Mouse (Mus musculus): Measurements from ENCODE around the gene Gpkow. TPM values are rescaled to one million over a fixed set of nuclear protein-coding genes. Genes with fewer than 3 reads are reported as not detected.
A peak's percentile ranks its signal among the peaks of the same experiment; 100 is the strongest.

Gpkow gene
- 33.2 and 33.5 TPM in 2 replicates for polyA plus RNA-seq (2015; fragmentation: Nextera tagmentation; extraction: Ambion mirVana)

DNA sequence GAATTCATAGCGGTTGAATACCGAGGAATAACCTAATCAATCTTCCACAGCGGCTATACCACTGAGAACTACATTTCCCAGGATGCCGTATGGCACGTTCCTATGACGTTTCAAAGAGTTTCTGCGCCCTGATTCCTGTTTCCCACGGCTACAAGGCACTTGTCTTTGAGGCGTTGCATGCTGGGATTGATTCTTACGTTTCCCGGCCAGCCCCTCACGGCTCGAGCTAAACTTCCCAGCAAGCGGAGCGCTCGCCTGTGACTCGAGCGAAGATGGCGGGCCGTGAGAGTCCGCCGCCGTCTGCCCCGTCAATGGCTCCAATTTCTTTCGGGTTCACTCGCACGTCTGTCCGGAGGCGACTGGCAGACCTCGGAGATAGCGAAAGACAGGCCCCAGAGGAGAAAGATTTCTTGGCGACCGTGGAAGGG lies at the start of gene Gpkow:
TSS of gene Gpkow (plus strand) at position 178 of the 428 bp plus-strand sequence.
- no peaks in the 10 kb centered on the region for H3K9me3 ChIP-seq (replicated peaks; ENCODE audit: control insufficient read depth, low read length)
- peak within 1 kb of the TSS; percentile 39 for H3K27ac ChIP-seq (ENCODE audit: low read length)
- H3K9ac ChIP-seq (ENCODE audit: low read length), result peak within 1 kb of the TSS; percentile 71
- peak within 1 kb of the TSS; percentile 68 for H3K4me3 ChIP-seq (ENCODE audit: low read length)
- H3K4me2 ChIP-seq (ENCODE audit: low read depth, low read length), result peak within 1 kb of the TSS; percentile 68
- 10% methylated on average over 33 of the region's 33 CpGs for WGBS
- peaks cover 3% of the 10 kb centered on the region; the same call in 1 of the 2 replicates for H3K36me3 ChIP-seq (ENCODE audit: control insufficient read depth, insufficient read depth)
- H3K27me3 ChIP-seq (ENCODE audit: control insufficient read depth, insufficient read depth, low read length), result no peaks in the 10 kb centered on the region
- H3K4me1 ChIP-seq (ENCODE audit: control insufficient read depth, insufficient read depth, low read length), result no peaks in the 10 kb centered on the region
- peak; percentile 93 for ATAC-seq (replicated peaks; ENCODE audit: extremely low read depth, insufficient read depth, low FRiP score)

DNA sequence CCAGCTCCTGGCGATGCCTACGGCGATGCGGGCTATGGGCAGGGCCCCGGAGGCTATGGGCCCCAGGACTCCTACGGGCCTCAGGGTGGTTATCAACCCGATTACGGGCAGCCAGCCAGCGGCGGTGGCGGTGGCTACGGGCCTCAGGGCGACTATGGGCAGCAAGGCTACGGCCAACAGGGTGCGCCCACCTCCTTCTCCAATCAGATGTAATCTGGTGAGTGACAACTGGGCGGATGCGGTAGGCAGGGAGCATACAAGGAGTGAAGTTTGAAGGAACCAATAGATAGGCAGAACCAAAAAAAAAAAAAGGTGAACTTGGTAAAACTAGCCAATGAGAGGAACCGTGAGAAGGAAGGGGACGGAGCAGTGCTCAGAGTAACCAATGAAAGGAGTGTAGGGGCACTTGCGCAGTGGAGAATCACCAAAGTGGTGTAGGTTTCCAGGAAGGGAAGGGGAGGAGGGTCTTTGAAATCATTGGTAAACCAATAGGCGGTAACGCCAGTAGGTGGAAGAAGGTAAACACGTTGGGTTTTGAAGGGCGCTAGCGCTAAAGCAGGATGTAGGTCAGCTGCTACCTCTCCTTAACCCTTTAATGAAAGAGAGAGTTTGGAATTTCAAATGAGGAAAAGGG lies 48.1 kb upstream of the Gpkow start:
- peak overlapping the region; percentile 85 for H3K27ac ChIP-seq (ENCODE audit: low read length)
- peak overlapping the region; percentile 61 for H3K4me3 ChIP-seq (ENCODE audit: low read length)
- peak overlapping the region; percentile 82 for H3K9ac ChIP-seq (ENCODE audit: low read length)
- no peaks in the 10 kb centered on the region for H3K36me3 ChIP-seq (ENCODE audit: control insufficient read depth, insufficient read depth)
- 12% methylated on average over 25 of the region's 25 CpGs for WGBS
- ATAC-seq (replicated peaks; ENCODE audit: extremely low read depth, insufficient read depth, low FRiP score), result peak; percentile 94
- no peaks in the 10 kb centered on the region for H3K9me3 ChIP-seq (replicated peaks; ENCODE audit: control insufficient read depth, low read length)
- no peaks in the 10 kb centered on the region for H3K27me3 ChIP-seq (ENCODE audit: control insufficient read depth, insufficient read depth, low read length)
- H3K4me1 ChIP-seq (ENCODE audit: control insufficient read depth, insufficient read depth, low read length), result no peaks in the 10 kb centered on the region
- peak overlapping the region; percentile 71 for H3K4me2 ChIP-seq (ENCODE audit: low read depth, low read length)

DNA sequence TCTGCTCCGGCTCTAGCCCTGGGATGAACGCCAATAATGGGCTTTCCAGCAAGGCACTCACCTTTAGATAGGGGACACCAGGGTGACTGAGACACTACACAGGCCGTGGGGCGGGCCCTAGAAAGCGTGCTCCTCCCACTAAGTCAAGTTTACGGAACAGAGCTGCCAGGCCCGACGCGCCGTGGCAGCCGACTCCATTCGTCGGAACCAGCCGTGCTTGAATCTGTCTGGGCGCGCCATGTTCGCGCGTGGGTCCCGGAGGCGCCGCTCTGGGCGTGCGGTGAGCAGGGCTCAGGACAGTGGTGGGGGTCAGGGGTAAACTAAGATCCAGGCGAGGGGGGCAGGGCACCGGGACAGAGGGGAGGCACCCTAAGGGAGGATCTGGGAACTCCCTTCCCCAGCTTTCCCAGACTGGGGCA lies 39.7 kb upstream of the Gpkow start, which contains the start of gene Prickle3:
TSS of gene Prickle3 (plus strand) at position 40 of the 419 bp plus-strand sequence.
- Histone ChIP-seq H3K36me3 (ENCODE audit: control insufficient read depth, insufficient read depth) (peaks cover 2% of the 10 kb centered on the region; the same call in 1 of the 2 replicates), H3K9me3 (replicated peaks; ENCODE audit: control insufficient read depth, low read length) (no peaks in the 10 kb centered on the region), H3K27ac (ENCODE audit: low read length) (peak within 1 kb of the TSS; percentile 87), H3K4me1 (ENCODE audit: control insufficient read depth, insufficient read depth, low read length) (peaks cover 14% of the 10 kb centered on the region), H3K27me3 (ENCODE audit: control insufficient read depth, insufficient read depth, low read length) (no peaks in the 10 kb centered on the region), H3K4me2 (ENCODE audit: low read depth, low read length) (peak within 1 kb of the TSS; percentile 69), H3K9ac (ENCODE audit: low read length) (peak within 1 kb of the TSS; percentile 78), H3K4me3 (ENCODE audit: low read length) (peak within 1 kb of the TSS; percentile 69)
- WGBS, result 10% methylated on average over 21 of the region's 26 CpGs
- ATAC-seq (replicated peaks; ENCODE audit: extremely low read depth, insufficient read depth, low FRiP score), result peak; percentile 79

DNA sequence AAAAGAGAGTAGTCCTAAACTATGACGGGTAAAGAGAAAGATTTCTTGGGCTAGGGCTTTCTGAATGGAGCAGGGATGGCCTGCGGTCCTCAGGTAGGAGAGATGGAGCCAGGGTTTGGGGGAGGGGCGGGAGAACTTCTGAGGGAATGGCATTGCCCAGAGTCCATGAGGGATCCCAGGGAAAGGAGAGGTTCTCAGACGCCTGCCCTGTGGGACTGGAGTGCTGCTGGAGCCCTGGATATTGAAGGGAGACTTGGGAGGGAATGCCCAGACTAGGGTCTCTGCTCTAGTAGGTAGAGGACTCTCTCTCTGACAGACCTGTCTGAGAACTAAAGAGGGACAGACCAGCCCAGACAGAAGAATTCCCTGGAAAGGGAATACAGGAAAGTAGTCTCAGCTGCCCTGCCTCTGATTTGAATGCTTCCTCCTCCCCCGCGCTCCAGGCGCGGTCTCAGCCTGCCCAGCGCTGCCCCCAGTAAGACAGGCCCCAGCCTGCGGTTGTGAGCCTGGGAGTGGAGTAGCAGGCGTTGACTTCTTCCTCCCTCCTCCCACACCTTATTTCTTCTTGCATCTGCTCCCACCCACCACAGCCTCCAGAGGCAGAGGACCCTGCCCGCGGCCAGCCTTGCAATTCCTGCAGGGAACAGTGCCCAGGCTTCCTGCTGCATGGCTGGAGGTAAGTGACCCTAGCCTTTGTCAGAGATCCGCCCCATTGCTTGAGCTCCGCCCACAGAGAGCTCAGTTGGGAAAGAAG lies 38.7 kb upstream of the Gpkow start:
- peak overlapping the region; percentile 87 for H3K27ac ChIP-seq (ENCODE audit: low read length)
- peaks cover 14% of the 10 kb centered on the region for H3K4me1 ChIP-seq (ENCODE audit: control insufficient read depth, insufficient read depth, low read length)
- peak; percentile 33 for ATAC-seq (replicated peaks; ENCODE audit: extremely low read depth, insufficient read depth, low FRiP score)
- H3K27me3 ChIP-seq (ENCODE audit: control insufficient read depth, insufficient read depth, low read length), result no peaks in the 10 kb centered on the region
- H3K4me2 ChIP-seq (ENCODE audit: low read depth, low read length), result peak overlapping the region; percentile 69
- 20% methylated on average over 15 of the region's 15 CpGs for WGBS
- peak overlapping the region; percentile 78 for H3K9ac ChIP-seq (ENCODE audit: low read length)
- H3K4me3 ChIP-seq (ENCODE audit: low read length), result peak overlapping the region; percentile 69
- no peaks in the 10 kb centered on the region for H3K9me3 ChIP-seq (replicated peaks; ENCODE audit: control insufficient read depth, low read length)
- peaks cover 2% of the 10 kb centered on the region; the same call in 1 of the 2 replicates for H3K36me3 ChIP-seq (ENCODE audit: control insufficient read depth, insufficient read depth)

DNA sequence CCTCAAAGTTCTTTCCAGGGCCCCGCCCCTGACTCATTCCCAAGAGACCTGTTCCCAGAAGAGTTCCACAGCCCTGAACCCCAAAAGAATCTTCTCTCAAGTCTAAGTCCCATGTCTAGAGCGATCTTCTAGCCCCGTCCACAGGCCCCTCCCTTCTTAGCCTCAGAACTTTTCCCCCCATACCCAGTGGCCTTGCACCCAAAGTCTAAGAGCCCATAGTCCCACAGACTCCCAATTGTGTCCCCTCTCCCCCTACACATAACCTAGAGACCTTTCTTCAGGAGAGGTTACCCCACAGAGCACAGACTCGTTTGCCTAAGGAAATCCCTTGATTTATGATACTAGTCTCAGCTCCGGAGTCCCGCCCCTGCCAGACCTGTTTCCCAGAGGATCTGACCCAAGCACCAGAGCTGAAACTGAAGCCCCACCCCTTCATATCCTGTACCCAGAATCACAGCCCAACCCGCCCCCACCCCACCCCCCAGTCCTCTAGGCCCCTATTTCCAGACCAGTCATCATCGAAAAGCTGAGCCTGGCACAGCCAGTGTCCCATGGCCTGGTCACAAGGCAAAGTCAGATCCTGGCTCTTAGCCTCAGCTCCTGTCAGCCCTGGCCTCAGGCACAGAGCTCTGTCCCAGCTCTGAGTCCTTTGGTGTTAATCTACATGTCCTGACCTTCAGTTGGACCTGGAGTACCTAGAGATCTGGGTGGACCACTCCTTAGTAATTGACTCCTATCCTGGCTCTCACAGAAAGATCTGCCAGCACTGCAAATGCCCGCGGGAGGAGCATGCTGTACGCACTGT lies 37.9 kb upstream of the Gpkow start:
- peaks cover 2% of the 10 kb centered on the region; the same call in 1 of the 2 replicates for H3K36me3 ChIP-seq (ENCODE audit: control insufficient read depth, insufficient read depth)
- WGBS, result 64% methylated on average over 11 of the region's 11 CpGs
- ATAC-seq (replicated peaks; ENCODE audit: extremely low read depth, insufficient read depth, low FRiP score), result no peak
- H3K4me3 ChIP-seq (ENCODE audit: low read length), result no peak overlapping the region; the same call in 1 of the 2 replicates
- H3K9ac ChIP-seq (ENCODE audit: low read length), result peak overlapping the region; percentile 78
- H3K4me1 ChIP-seq (ENCODE audit: control insufficient read depth, insufficient read depth, low read length), result peaks cover 14% of the 10 kb centered on the region
- peak overlapping the region; percentile 87 for H3K27ac ChIP-seq (ENCODE audit: low read length)
- peak overlapping the region; percentile 69 for H3K4me2 ChIP-seq (ENCODE audit: low read depth, low read length)
- H3K9me3 ChIP-seq (replicated peaks; ENCODE audit: control insufficient read depth, low read length), result no peaks in the 10 kb centered on the region
- no peaks in the 10 kb centered on the region for H3K27me3 ChIP-seq (ENCODE audit: control insufficient read depth, insufficient read depth, low read length)

DNA sequence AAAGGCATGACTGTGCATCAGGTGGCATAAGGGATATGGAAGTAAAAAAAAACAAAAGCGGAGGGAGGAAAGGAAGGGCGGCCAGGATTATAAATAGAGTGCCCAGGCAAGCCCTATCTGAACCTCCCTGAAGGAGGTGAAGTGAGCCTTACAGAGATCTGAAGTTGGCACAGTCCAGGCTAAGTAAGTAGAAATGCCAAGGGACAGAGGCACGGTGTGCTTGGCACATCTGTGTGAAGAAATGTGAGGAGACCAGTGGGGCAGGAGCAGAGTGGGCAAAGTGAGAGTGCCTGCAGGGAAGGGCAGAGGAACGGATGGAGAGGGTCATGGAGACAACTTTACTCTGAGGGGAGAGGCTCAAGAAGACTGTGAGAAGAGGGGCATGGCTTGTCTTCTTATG lies 35.8 kb upstream of the Gpkow start:
- peak overlapping the region; percentile 57 for H3K27ac ChIP-seq (ENCODE audit: low read length)
- no peak overlapping the region for H3K4me2 ChIP-seq (ENCODE audit: low read depth, low read length)
- H3K4me1 ChIP-seq (ENCODE audit: control insufficient read depth, insufficient read depth, low read length), result peaks cover 14% of the 10 kb centered on the region
- no peak overlapping the region for H3K9ac ChIP-seq (ENCODE audit: low read length)
- no peaks in the 10 kb centered on the region for H3K27me3 ChIP-seq (ENCODE audit: control insufficient read depth, insufficient read depth, low read length)
- H3K9me3 ChIP-seq (replicated peaks; ENCODE audit: control insufficient read depth, low read length), result no peaks in the 10 kb centered on the region
- ATAC-seq (replicated peaks; ENCODE audit: extremely low read depth, insufficient read depth, low FRiP score), result no peak
- H3K36me3 ChIP-seq (ENCODE audit: control insufficient read depth, insufficient read depth), result peaks cover 2% of the 10 kb centered on the region; the same call in 1 of the 2 replicates
- H3K4me3 ChIP-seq (ENCODE audit: low read length), result no peak overlapping the region
- 56% methylated on average over 4 of the region's 4 CpGs for WGBS

DNA sequence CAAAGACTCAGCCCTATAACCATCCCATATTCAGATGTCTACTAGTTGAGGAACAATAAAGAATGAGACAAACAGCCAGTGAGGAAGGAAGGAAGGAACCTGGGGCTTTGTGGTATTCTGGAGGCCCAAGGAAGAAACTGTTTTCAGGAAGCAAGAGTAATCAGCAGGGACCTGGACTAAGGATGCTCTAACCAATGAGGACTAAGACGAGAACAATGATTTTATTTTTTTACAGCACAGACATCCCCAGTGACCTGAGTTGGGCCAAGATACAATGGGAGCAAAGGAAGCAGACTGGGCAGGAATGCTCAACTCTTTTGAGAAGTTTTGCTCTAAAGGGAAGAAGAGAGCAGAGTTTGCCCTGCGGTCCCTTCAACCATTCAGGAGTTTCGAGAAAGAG lies 34.0 kb upstream of the Gpkow start:
- no peak for ATAC-seq (replicated peaks; ENCODE audit: extremely low read depth, insufficient read depth, low FRiP score)
- Histone ChIP-seq H3K4me3 (ENCODE audit: low read length) (no peak overlapping the region), H3K4me2 (ENCODE audit: low read depth, low read length) (no peak overlapping the region), H3K9me3 (replicated peaks; ENCODE audit: control insufficient read depth, low read length) (no peaks in the 10 kb centered on the region), H3K27me3 (ENCODE audit: control insufficient read depth, insufficient read depth, low read length) (no peaks in the 10 kb centered on the region), H3K9ac (ENCODE audit: low read length) (no peak overlapping the region), H3K4me1 (ENCODE audit: control insufficient read depth, insufficient read depth, low read length) (peaks cover 14% of the 10 kb centered on the region), H3K27ac (ENCODE audit: low read length) (peak overlapping the region; percentile 54), H3K36me3 (ENCODE audit: control insufficient read depth, insufficient read depth) (peaks cover 6% of the 10 kb centered on the region; the same call in 1 of the 2 replicates)
- WGBS, result 74% methylated on average over 3 of the region's 3 CpGs

DNA sequence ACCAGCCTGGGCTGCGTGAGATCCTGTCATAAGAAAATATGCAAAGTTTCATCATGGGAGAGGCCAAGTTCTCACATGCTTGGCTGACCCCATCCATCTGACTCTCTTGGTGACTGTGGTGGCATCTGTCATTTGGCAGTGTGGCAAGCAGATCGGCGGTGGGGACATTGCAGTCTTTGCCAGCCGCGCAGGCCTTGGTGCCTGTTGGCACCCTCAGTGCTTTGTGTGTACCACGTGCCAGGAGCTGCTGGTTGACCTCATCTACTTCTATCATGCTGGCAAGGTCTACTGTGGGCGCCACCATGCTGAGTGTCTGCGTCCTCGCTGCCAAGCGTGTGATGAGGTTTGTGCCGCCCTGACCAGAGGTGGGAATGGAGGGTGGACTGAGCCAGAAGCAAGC lies 32.1 kb upstream of the Gpkow start:
- ATAC-seq (replicated peaks; ENCODE audit: extremely low read depth, insufficient read depth, low FRiP score), result no peak
- peaks cover 8% of the 10 kb centered on the region; the same call in 1 of the 2 replicates for H3K4me1 ChIP-seq (ENCODE audit: control insufficient read depth, insufficient read depth, low read length)
- H3K4me2 ChIP-seq (ENCODE audit: low read depth, low read length), result no peak overlapping the region
- WGBS, result 83% methylated on average over 11 of the region's 11 CpGs
- H3K4me3 ChIP-seq (ENCODE audit: low read length), result no peak overlapping the region
- H3K27me3 ChIP-seq (ENCODE audit: control insufficient read depth, insufficient read depth, low read length), result no peaks in the 10 kb centered on the region
- H3K9me3 ChIP-seq (replicated peaks; ENCODE audit: control insufficient read depth, low read length), result no peaks in the 10 kb centered on the region
- peaks cover 10% of the 10 kb centered on the region; the same call in 1 of the 2 replicates for H3K36me3 ChIP-seq (ENCODE audit: control insufficient read depth, insufficient read depth)
- H3K9ac ChIP-seq (ENCODE audit: low read length), result no peak overlapping the region
- no peak overlapping the region for H3K27ac ChIP-seq (ENCODE audit: low read length)

All from heart, embryonic 16.5 days (tissue).